Mouse (Mus musculus): ENCODE measurements at regions not wholly inside any gene's neighbourhood (a gene's known extent, or its start where the extent isn't known, plus 50 kb on each side); places are given as distances from the start of the nearest gene placed in this dataset.

- no peaks in the 10 kb centered on the region for H3K36me3 ChIP-seq (ENCODE audit: insufficient read depth)
- no peak overlapping the region for H3K4me2 ChIP-seq
- DNase-seq: no peak
- H3K4me3 ChIP-seq (ENCODE audit: low read depth, low read length): no peak overlapping the region
- no peak overlapping the region for H3K27ac ChIP-seq (ENCODE audit: low read depth)
- ATAC-seq (ENCODE audit: insufficient read depth): no peak
- no peaks in the 10 kb centered on the region for H3K4me1 ChIP-seq (ENCODE audit: insufficient read depth)
- H3K9ac ChIP-seq: no peak overlapping the region
- H3K9me3 ChIP-seq (ENCODE audit: low read depth, low read length): no peaks in the 10 kb centered on the region
- 78% methylated on average over 6 of the region's 6 CpGs for WGBS
- H3K27me3 ChIP-seq (ENCODE audit: insufficient read depth, low read length): no peaks in the 10 kb centered on the region
- no peak for TF ChIP-seq CTCF (IDR thresholded peaks at IDR 0.05; ENCODE audit: low read depth)
These were observed 51.6 kb upstream of the Vstm2b start for GRCm38 (mm10) chr7:40846512-40846911.

Measured in lung, embryonic 14.5 days (tissue).